Mouse (Mus musculus) spleen, adult 12 weeks (tissue): ENCODE data around the gene Jak1.
A peak's percentile ranks its signal among the peaks of the same experiment; 100 is the strongest.

ENCODE experiments used
- DNase-seq: peaks from one replicate; pipeline ENCODE4 v3.0.0; 2022; ENCODE audit warnings: low spot score

The Jak1 gene

DNA sequence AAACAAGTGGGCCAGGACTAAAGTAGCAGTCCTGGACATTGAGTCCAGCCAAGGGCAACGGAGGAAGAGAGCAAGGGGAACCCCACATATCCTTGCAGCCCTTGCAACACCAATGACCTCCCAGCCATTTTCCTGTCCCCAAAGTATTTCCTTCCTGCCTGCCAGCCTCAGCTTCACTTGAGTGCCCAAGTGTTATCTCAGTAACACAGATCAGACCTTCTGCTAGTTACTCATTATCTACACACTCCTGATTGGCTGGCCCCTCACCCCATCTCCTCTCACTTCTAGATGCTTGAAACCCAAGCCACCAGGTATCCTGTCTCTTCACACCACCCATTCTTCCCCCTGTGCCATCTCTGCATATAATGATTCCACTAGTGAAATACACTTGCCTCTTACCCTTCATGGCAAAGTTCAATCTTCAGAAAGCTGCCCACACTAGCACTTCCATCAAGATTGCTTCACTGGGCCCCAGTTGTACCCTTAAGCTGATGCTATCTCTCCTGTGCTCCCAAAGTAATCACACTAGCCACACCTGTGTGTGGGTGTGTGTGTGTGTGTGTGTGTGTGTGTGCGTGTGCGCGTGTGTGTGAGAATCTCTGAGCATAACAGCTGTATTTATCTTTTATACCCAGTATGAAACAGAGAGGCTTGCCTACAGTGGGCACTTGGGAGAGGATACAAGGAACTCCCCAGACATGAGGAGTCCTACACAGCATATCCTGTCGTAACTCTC lies 72.7 kb downstream of the Jak1 start:
- peak; percentile 46 for DNase-seq

- DNase-seq = no peak
Observed at GRCm38 (mm10) chr4:101187381-101187780, 77.7 kb downstream of the Jak1 start.

- DNase-seq = no peak
Observed at GRCm38 (mm10) chr4:101186591-101186990, 78.5 kb downstream of the Jak1 start.

DNA sequence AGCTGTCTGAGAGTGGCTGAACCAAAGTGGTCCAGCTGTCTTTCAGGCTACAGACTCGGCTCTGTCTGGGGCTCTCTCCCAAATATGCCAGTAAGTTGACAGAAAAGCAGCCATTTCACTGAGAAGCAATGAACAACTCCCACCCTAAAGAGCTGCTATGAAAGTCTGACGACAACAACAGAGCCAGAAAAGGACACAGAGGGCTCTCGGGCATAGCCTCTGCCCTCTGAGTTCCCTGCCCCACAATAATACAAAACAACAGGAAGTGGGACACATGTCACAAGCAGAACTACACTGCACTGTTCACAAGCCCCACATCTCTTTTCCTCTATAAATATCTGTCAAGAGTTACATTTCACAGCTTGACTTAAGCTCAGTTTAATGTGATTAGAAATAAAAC lies 79.9 kb downstream of the Jak1 start:
- DNase-seq = no peak

DNA sequence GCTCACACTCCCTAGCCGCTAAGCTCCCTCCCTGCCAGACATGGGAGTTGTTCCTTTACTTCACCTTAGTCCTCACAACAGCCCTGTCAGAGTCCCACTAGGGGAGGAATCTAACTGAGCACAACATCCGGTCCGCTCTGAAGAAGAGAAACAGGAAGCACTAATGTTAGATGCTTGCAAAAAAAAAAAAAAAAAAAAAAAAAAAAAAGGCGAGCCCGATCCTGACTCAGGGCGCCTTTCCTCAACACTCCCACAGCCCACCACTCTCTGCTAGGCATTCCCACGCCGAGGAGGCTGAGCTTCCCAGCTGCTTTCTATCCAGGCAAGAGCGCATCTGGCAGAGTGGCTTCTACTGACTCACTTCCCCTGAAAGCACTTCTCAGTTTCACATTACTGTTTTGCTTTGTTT lies 82.5 kb downstream of the Jak1 start:
- DNase-seq = no peak

DNA sequence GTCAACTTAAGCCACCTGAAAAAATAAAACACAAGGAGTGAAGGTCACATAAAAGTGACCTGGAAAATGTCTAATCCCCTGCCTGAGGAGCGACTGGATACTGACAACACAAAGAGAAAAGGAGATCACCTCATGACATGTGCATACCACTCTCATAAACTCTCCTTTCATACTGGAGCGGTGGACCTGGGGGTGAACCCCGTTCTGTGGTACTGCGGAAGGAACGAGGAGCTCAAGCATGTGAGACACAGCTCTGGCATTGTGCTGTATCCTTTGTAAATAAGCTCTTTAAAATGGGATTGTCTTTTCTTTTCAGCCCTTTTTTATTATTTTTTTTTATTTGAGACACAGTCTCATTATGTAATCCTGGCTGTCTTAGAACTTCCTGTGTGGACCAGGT lies 84.4 kb downstream of the Jak1 start:
- DNase-seq = no peak

- no peak for DNase-seq
Observed at GRCm38 (mm10) chr4:101179836-101180235, 85.2 kb downstream of the Jak1 start.

- no peak for DNase-seq
Observed at GRCm38 (mm10) chr4:101179076-101179475, 86.0 kb downstream of the Jak1 start.

GRCm38 (mm10) chr4:101177796-101178195 lies 87.3 kb downstream of the Jak1 start:
- DNase-seq = no peak

GRCm38 (mm10) chr4:101176123-101176522 lies 89.0 kb downstream of the Jak1 start:
- DNase-seq = no peak

DNA sequence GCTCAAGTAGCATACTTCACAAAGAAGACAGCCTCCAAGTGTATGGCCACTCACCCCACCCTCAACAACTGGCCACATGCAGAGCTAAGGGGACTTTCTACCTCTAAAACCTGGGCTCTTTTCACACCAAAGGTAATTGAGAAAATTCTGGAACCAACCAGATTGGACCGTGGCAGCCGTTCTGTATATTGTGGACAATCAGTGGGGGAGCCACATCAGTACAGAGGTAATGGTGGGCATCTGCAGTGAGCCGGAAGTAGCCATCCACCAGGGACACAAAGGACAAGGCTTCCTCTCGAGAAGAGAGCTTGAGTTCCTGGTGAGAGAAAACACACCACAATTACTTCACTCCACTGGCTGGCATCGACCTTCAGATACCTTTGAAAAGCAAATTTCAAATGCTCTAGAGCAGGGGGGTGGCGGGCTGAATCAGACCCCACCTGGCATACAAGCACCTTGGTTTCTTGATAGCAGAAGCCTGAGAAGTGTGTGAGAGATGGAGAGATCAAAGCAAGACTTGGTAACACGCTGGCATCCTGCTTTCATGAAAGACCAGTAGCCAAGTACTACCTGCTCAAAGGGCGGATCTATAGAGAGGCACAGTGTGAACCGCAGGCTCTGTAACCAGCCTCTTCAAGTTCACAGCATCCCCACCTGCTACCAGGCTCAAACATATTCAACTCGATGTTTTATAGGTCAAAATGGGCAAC lies 90.0 kb downstream of the Jak1 start:
- DNase-seq = no peak

GRCm38 (mm10) chr4:101172738-101173137 lies 92.3 kb downstream of the Jak1 start:
- no peak for DNase-seq

GRCm38 (mm10) chr4:101168189-101168778 lies 96.8 kb downstream of the Jak1 start:
- peak; percentile 25 for DNase-seq

GRCm38 (mm10) chr4:101167777-101168176 lies 97.3 kb downstream of the Jak1 start:
- DNase-seq = no peak

- no peak for DNase-seq
Observed at GRCm38 (mm10) chr4:101165776-101166175, 99.3 kb downstream of the Jak1 start.

DNA sequence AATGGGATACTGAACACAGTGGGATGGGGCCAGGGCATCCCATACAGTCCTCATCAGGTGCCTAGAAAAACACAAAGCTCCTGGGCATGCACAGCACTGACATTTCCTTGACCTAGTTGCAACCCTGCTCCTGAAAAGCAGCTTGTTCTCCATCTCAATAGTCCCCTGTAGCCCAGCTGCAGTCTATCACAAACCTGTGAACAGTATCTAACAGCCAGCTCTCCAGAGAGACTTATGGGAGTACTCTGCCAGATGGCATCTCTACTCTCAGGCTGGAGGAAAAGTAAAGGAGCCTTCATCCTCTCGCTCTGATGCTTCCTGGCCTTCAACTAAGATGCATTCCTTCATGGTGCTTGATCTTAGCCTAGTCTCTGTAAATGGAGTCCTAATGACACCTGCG lies 100.4 kb downstream of the Jak1 start:
- DNase-seq = no peak

- no peak for DNase-seq
Observed at GRCm38 (mm10) chr4:101164189-101164588, 100.9 kb downstream of the Jak1 start.

GRCm38 (mm10) chr4:101160821-101161220 lies 104.3 kb downstream of the Jak1 start:
- no peak for DNase-seq

- no peak for DNase-seq
Observed at GRCm38 (mm10) chr4:101159191-101159764, 105.8 kb downstream of the Jak1 start.

GRCm38 (mm10) chr4:101158282-101158681 lies 106.8 kb downstream of the Jak1 start:
- no peak for DNase-seq

DNA sequence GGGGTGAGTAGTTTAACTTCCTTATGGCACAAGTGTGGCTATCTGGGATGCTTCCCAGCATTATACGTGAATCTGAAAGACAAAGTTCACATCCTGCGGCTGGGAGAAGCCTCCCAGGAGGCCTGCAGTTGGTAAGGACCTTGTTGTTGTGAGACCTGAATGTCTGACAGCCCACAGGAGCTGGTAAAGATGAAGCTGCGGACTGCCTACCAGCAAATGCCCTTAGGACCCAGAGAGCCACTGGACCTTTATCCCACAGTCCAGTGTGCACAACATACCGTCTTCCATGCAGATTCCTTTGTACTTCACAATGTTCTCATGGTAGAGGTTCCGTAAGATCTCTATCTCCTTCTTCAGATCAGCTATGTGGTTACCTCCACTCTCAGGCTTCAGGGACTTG lies 107.6 kb downstream of the Jak1 start:
- DNase-seq = no peak

DNA sequence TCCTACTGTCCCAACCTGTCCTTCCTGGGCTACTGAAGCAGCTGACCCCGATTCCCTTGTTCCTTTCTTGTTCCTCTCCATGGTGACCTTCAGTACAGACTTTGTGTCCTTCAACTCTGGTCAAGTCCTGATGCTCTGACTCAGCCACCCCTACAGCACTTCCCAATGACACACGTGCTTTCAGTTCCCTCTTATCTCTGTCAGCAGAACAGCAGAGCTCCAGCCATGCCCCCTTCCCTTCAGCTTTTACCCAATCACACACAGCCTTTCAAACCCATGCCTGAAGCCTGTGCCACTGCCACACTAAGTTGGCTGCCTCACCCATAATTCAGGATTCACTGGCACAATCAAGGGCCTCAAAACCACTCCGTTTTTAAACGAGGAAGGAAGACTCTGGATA lies 109.5 kb downstream of the Jak1 start:
- DNase-seq = no peak
